Mouse (Mus musculus) cerebellum, postnatal 10 days (tissue): Measurements from ENCODE around the gene Slc5a4a.
A peak's percentile ranks its signal among the peaks of the same experiment; 100 is the strongest.

ENCODE experiments used
- DNase-seq, 2 experiments: peaks; one replicate each; pipeline ENCODE4 v3.0.0; 2021; ENCODE audit warnings: mixed read lengths in 2 of 2

Slc5a4a gene

GRCm38 (mm10) chr10:76147278-76147677 lies at the start of gene Slc5a4a:
TSS of gene Slc5a4a (plus strand) at chr10:76147451.
- DNase-seq: no peak

DNA sequence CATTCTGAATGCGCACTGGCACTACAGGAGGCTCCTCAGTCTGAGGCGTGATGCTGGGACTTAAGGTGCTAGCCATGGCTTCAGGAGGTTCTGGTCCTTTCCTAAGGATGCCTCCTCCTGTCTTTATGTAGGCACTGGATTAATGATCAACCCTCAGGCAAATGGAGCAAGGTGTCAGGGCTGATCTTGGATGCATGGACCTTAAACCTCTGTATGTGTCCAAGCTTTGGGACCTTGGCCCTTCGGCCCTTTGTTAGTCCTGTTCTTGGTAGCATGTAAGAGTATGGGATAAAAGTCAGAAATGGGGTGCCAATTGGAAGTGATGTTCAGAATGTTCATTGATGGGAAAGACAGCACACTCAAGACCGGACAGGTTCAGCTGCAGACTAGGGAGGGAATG lies 36.4 kb upstream of the Slc5a4a start, which contains the start of gene Slc5a4b:
Slc5a4b (minus strand) TSS at position 101 of the 400 bp plus-strand sequence.
- DNase-seq: no peak

GRCm38 (mm10) chr10:76117966-76118365 lies 29.3 kb upstream of the Slc5a4a start:
- DNase-seq: peak; percentile 61 to 65

GRCm38 (mm10) chr10:76118741-76119140 lies 28.5 kb upstream of the Slc5a4a start:
- DNase-seq: peak; percentile 28 to 40

- peak in 1 of 2 experiments; percentile 11 for DNase-seq
These were observed 27.0 kb upstream of the Slc5a4a start for GRCm38 (mm10) chr10:76120124-76120711.

DNA sequence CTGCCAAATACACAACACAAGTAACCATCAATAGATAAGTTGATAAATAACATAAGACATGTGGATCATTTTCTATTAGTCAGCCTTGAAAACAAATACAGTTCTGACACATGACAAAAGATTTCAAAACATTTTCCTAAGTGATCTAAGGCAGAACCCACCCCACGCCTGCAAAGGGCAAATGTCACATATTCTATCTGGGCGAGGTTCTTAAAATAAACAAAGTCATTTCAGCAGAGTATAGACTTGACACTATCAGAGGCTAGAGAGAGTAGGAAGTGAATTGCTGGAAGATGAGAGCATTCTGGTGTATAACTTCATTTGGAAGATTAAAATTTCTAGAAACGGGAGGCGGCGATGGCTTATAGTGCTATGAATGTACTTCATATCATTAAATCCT lies 25.8 kb upstream of the Slc5a4a start:
- DNase-seq: no peak

DNA sequence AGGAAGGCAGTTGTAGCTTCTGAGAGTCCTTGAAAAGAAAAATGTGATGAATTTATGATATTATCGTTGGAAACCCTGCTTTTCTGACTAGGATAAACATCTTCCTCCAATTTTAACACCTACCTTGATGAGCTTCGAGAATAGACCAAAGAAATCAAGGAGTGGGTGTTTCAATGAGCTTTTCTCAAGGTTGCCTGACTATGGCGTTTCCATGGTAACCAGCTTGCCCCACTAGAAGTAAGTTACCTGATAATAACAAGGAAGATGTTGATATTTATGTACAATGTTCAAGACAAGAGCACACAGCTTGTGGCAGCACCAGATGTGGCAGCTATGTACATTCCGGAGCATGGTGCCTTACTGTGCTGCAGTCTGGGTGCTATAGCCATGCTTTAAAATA lies 14.7 kb upstream of the Slc5a4a start:
- no peak for DNase-seq

DNA sequence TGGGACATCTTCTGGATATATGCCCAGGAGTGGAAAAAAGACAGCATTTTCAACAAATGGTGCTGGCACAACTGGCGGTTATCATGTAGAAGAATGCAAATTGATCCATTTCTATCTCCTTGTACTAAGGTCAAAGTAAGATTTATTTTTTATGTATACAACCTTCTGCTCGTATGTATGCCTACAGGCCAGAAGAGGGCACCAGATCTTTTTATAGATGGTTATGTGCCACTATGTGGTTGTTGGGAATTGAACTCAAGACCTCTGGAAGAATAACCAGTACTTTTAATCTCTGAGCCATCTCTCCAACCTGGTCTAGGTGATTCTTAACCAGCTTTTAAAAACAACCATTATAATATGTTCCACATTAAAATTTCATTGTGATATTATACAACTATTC lies 10.9 kb upstream of the Slc5a4a start:
- DNase-seq: no peak

- DNase-seq: no peak
These were observed 405 bp upstream of the Slc5a4a start for GRCm38 (mm10) chr10:76146846-76147245.

- peak; percentile 57 to 65 for DNase-seq
These were observed 8.7 kb downstream of the Slc5a4a start for GRCm38 (mm10) chr10:76155911-76156310.

- no peak for DNase-seq
These were observed 10.3 kb downstream of the Slc5a4a start for GRCm38 (mm10) chr10:76157528-76157927.

DNA sequence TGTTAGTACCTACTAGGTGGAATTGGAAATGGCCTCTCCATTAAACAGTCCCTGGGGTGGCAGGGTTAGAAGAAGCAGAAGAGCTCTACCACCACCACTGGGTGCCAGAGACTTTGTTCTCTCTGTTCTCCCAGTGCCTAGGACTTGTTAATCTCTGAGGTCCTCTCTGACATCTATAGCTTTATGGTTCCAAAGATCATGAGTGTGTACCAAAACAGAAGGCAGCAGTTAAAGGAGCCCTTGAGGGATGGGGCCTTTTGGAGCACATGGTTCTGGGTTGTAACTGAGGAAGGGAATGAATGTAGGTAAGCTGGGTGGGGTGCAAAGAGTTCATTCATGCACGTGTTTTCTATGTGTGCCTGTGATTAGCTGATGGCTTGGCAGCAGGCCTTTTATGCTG lies 10.8 kb downstream of the Slc5a4a start:
- no peak for DNase-seq

GRCm38 (mm10) chr10:76174899-76175298 lies 27.6 kb downstream of the Slc5a4a start:
- DNase-seq: no peak

GRCm38 (mm10) chr10:76185216-76185615 lies 38.0 kb downstream of the Slc5a4a start:
- no peak for DNase-seq

DNA sequence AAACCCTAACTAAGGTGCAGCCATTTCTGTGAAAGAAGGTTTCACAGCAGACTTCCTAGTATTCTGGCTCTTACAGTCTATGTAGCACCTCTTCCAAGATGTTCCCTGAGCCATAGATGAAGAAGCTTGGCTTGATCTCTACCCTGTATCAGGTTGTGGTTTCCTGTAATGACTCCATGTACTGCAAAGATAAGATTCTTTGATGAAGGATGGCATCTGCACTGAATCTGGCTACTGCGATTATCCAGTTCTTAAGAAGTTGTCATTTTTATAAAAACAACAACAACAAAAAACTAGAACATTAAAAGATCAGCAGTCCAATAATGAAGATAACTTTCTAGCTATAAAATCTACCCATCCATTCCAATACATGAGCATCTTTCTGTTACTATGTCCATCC lies 40.8 kb downstream of the Slc5a4a start:
- DNase-seq: no peak

GRCm38 (mm10) chr10:76201416-76201815 lies 54.2 kb downstream of the Slc5a4a start:
- DNase-seq: no peak

GRCm38 (mm10) chr10:76201978-76202377 lies 54.7 kb downstream of the Slc5a4a start:
- DNase-seq: peak; percentile 90 to 95

DNA sequence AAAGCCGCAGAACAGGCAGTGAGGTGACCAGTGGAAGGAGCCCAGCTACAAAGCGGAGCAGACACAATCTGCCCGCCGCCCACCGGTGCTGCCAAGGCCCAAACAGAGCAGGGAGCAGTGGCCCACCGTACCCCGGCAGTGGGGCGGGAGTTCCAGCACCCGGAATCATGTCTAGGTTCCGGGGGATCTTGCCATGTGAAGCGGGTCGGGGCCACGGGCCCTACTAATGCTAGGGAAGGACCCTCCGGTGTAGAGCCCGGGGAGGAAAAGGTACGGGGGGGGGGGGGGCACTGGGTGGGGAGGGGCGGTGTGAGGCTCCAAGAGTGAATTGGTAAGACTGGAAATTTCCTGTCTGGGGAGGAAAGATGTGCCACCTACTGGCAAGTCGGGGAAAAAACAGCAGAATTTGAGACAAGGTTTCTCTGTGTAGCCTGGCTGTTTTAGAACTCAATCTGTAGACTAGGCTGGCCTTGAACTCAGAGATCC lies 56.6 kb downstream of the Slc5a4a start:
- DNase-seq: peak; percentile 65 to 73

- DNase-seq: no peak
These were observed 60.1 kb downstream of the Slc5a4a start for GRCm38 (mm10) chr10:76207262-76207796.

GRCm38 (mm10) chr10:76209241-76209640 lies 62.0 kb downstream of the Slc5a4a start:
- DNase-seq: no peak

GRCm38 (mm10) chr10:76210806-76211205 lies 63.6 kb downstream of the Slc5a4a start:
- DNase-seq: no peak

- no peak for DNase-seq
These were observed 64.9 kb downstream of the Slc5a4a start for GRCm38 (mm10) chr10:76212121-76212520.

DNA sequence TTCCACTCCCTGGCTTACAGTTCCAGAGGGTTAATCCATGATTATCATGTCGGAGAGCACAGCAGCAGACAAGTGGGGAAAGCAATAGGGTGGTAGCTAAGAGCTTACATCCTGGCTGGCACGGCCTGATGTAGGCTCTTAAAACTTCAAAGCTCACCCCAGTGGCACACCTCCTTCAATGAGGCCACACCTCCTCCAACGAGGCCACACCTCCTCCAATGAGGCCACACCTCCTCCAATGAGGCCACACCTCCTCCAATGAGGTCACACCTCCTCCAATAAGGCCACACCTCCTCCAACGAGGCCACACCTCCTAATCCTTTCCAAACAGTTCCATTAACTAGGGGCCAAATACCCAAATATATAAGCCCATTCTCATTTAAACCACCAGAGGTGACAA lies 66.9 kb downstream of the Slc5a4a start:
- no peak for DNase-seq

DNA sequence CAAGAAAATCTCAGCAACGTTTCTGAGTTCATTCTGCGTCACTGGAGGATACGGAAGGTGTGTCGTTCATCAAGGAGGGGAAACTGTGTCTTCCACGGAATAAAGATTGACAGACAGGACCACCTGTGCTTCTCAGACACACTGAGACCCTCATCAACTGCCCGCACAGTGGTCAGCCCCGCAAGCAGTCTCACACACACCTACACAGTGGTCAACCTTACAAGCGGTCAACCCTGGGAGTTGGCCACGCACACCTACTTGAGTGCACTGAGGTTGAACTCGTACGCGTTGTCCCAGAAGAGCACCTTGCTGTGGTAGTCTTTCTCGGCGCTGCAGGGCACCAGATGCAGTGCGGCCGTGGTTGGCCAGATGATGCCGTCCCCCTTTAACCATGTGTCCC lies 69.8 kb downstream of the Slc5a4a start:
- no peak for DNase-seq

- DNase-seq: no peak
These were observed 71.0 kb downstream of the Slc5a4a start for GRCm38 (mm10) chr10:76218240-76218639.
